ENCODE assay signal across 12 mouse cellular contexts in the genomic region with DNA sequence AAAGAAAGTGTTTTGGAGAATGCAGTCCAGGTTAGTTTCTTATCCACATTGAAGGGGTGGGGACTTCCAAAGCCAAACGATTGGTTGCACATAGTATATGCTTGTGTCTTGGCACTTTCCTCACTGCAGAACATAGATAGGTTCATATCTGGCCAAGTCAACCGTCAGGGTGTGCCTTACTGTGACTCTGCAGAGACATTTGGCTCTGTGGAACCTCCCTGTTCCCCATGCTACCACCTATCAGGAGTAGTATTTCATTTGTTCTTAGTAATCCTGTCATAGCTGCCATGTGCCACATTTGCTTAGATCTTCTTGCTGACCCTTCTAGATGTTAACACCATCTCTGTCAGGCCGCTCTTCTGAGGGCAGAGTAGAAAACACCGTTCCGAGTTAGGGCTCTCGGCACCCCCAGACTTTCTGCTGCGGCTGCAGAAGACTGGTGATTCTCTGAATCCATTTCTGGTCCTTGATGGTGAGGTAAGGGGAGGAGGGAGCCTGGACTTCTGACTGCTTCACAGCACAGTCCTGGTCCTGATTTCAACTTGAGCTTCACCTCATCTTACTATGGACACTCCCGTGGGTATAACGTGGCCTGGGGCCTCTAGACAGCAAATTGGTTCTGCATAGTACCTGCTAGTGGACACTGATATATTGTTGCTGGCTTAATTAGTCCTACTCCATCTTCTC. TPM values are rescaled to one million over a fixed set of nuclear protein-coding genes. Genes with fewer than 3 reads are reported as not detected.
A peak's percentile ranks its signal among the peaks of the same experiment; 100 is the strongest.
DNase-seq lines count a peak whose midpoint lies in the region; ATAC-seq lines count a peak whose summit lies in the region.
"Had no signal": no experiment of that assay in that cellular context is flagged by ENCODE, and none has a peak within 500 bp of the region (broad histone marks: within the 10 kb centered on the region; RNA-seq: fewer than 3 reads in every experiment).

No protein-coding gene starts in this region.

- H3K9ac ChIP-seq in kidney, embryonic 15.5 days, result no peak overlapping the region
- no peak overlapping the region for H3K9ac ChIP-seq in limb, embryonic 12.5 days (replicated peaks)
- H3K9ac ChIP-seq: midbrain, embryonic 13.5 days had no signal

- no peak overlapping the region for H3K27ac ChIP-seq in kidney, embryonic 15.5 days
- no peak overlapping the region for H3K27ac ChIP-seq in limb, embryonic 12.5 days
- H3K27ac ChIP-seq: hindbrain, postnatal 0 days; midbrain, embryonic 13.5 days had no signal

- no peak overlapping the region for H3K4me2 ChIP-seq in kidney, embryonic 15.5 days
- no peak overlapping the region for H3K4me2 ChIP-seq in limb, embryonic 12.5 days
- H3K4me2 ChIP-seq: midbrain, embryonic 13.5 days had no signal

- no peaks in the 10 kb centered on the region for H3K27me3 ChIP-seq in kidney, embryonic 15.5 days
- H3K27me3 ChIP-seq in limb, embryonic 12.5 days, result no peaks in the 10 kb centered on the region
- H3K27me3 ChIP-seq: midbrain, embryonic 13.5 days had no signal

- no peaks in the 10 kb centered on the region for H3K36me3 ChIP-seq in kidney, embryonic 15.5 days
- H3K36me3 ChIP-seq in limb, embryonic 12.5 days, result no peaks in the 10 kb centered on the region
- H3K36me3 ChIP-seq: midbrain, embryonic 13.5 days had no signal

- no peak for DNase-seq in kidney, adult 9 months
- DNase-seq in spleen, postnatal 10 days (ENCODE audit: low spot score in 2 of 2), result peak; percentile 58 to 64
- no peak for DNase-seq in left cerebral cortex, postnatal 10 days (ENCODE audit: extremely low spot score in 1 of 2, low spot score in 2 of 2)
- DNase-seq in layer of hippocampus, postnatal 14 days (ENCODE audit: low spot score in 2 of 2), result no peak
- no peak for DNase-seq in MN1 (ENCODE audit: low spot score)
- DNase-seq: cerebellum, postnatal 14 days; thymus, postnatal 14 days had no signal

- intact Hi-C loops in left cerebral cortex, postnatal 10 days (cut with DNase I), result no loop called here

- WGBS in kidney, embryonic 15.5 days, result 84% methylated on average over 9 of the region's 9 CpGs
- 84% methylated on average over 9 of the region's 9 CpGs for WGBS in limb, embryonic 12.5 days

- no peaks in the 10 kb centered on the region for H3K4me1 ChIP-seq in kidney, embryonic 15.5 days
- H3K4me1 ChIP-seq in limb, embryonic 12.5 days (replicated peaks), result no peaks in the 10 kb centered on the region
- H3K4me1 ChIP-seq: midbrain, embryonic 13.5 days had no signal

- peak; percentile 95 for ATAC-seq in kidney, embryonic 15.5 days (replicated peaks; ENCODE audit: low FRiP score)
- peak; percentile 97 for ATAC-seq in common myeloid progenitor, adult 5-6 weeks (replicated peaks; ENCODE audit: low read depth, poor library complexity, severe bottlenecking)
- ATAC-seq in limb, embryonic 12.5 days (ENCODE audit: insufficient number of reproducible peaks, insufficient read depth, low FRiP score, low TSS enrichment, low read depth), result 0 out of 2 replicates have a peak, but pooled peaks have one; percentile 37
- ATAC-seq: hindbrain, postnatal 0 days; midbrain, embryonic 13.5 days had no signal

- no peak overlapping the region for H3K4me3 ChIP-seq in kidney, embryonic 15.5 days (replicated peaks)
- no peak overlapping the region for H3K4me3 ChIP-seq in limb, embryonic 12.5 days (replicated peaks)
- H3K4me3 ChIP-seq: midbrain, embryonic 13.5 days had no signal

- 0 out of 2 replicates have a peak, but pooled peaks cover 3% of the 10 kb centered on the region for H3K9me3 ChIP-seq in kidney, embryonic 15.5 days (replicated peaks)
- no peaks in the 10 kb centered on the region for H3K9me3 ChIP-seq in limb, embryonic 12.5 days
- H3K9me3 ChIP-seq: midbrain, embryonic 13.5 days had no signal

RNA-seq across cellular contexts. Expression of a gene that starts 34.3 kb away (rescaled TPM):
- 6.4 and 6.6 TPM in 2 replicates for polyA plus RNA-seq in kidney, embryonic 15.5 days (2015; fragmentation: Nextera tagmentation; extraction: Ambion mirVana)
- total RNA-seq in common myeloid progenitor, adult 5-6 weeks (2017), result 20.1 and 22.3 TPM in 2 replicates
- 3.6 and 4.5 TPM in 2 replicates for polyA plus RNA-seq in limb, embryonic 12.5 days (2016; fragmentation: Nextera tagmentation; extraction: Ambion mirVana)
- 1 to 10 TPM; 7.1 to 7.8 TPM for total RNA-seq in left cerebral cortex, postnatal 10 days (2021)
- total RNA-seq in layer of hippocampus, postnatal 14 days (2021), result 1 to 10 TPM; 3.5 to 4.9 TPM

Comparison
In these comparisons a context has a peak if more than half of its experiments do, and no peak if none do; other contexts are left out.
1. ATAC-seq: peak in every context shown above with its lines; median percentile 97 in common myeloid progenitor, adult 5-6 weeks; 95 in kidney, embryonic 15.5 days; 37 in limb, embryonic 12.5 days.
2. DNase-seq: peak in spleen, postnatal 10 days (2 of 2); none in kidney, adult 9 months (single experiment), left cerebral cortex, postnatal 10 days (0 of 2), layer of hippocampus, postnatal 14 days (0 of 2) and MN1 (single experiment).